Mouse (Mus musculus): ENCODE data around the gene Utp15. TPM values are rescaled to one million over a fixed set of nuclear protein-coding genes. Genes with fewer than 3 reads are reported as not detected.

Gene Utp15
- polyA plus RNA-seq, 1 experiment: 6.9 TPM

GRCm38 (mm10) chr13:98298833-98299758 lies 36.3 kb upstream of the Utp15 start:
- 51% methylated on average over 21 of the region's 21 CpGs for WGBS
- TF ChIP-seq POLR2A (IDR thresholded peaks at IDR 0.05; ENCODE audit: low read depth, low read length) (no peak), CTCF (conservative IDR thresholded peaks at IDR 0.05; ENCODE audit: insufficient read depth, insufficient read length, low read depth, low read length) (peak; percentile 77)

GRCm38 (mm10) chr13:98297883-98298482 lies 35.1 kb upstream of the Utp15 start:
- H3K36me3 ChIP-seq (ENCODE audit: control insufficient read depth, insufficient read depth, low read length): no peaks in the 10 kb centered on the region
- 0 out of 2 replicates have a peak, but pooled peaks cover 2% of the 10 kb centered on the region for H3K27me3 ChIP-seq (replicated peaks; ENCODE audit: control insufficient read depth, insufficient read depth, low read length)
- no peak for DNase-seq
- no peaks in the 10 kb centered on the region for H3K4me1 ChIP-seq (ENCODE audit: control insufficient read depth, insufficient read depth, low read length)
- WGBS: 94% methylated on average over 6 of the region's 6 CpGs
- no peak for TF ChIP-seq POLR2A (IDR thresholded peaks at IDR 0.05; ENCODE audit: low read depth, low read length)
- no peak for TF ChIP-seq CTCF (conservative IDR thresholded peaks at IDR 0.05; ENCODE audit: insufficient read depth, insufficient read length, low read depth, low read length)
- no peak overlapping the region for H3K4me3 ChIP-seq (ENCODE audit: insufficient read depth, low read depth, low read length)
- H3K27ac ChIP-seq (ENCODE audit: insufficient read depth, low read depth, low read length): no peak overlapping the region

More at GRCm38 (mm10) chr13:98298833-98299758, 36.3 kb upstream of the Utp15 start:
- Histone ChIP-seq H3K4me3 (ENCODE audit: insufficient read depth, low read depth, low read length) (no peak overlapping the region), H3K27ac (ENCODE audit: insufficient read depth, low read depth, low read length) (no peak overlapping the region), H3K36me3 (ENCODE audit: control insufficient read depth, insufficient read depth, low read length) (no peaks in the 10 kb centered on the region), H3K27me3 (replicated peaks; ENCODE audit: control insufficient read depth, insufficient read depth, low read length) (0 out of 2 replicates have a peak, but pooled peaks cover 2% of the 10 kb centered on the region), H3K4me1 (ENCODE audit: control insufficient read depth, insufficient read depth, low read length) (no peaks in the 10 kb centered on the region)
- DNase-seq: peak; percentile 64

DNA sequence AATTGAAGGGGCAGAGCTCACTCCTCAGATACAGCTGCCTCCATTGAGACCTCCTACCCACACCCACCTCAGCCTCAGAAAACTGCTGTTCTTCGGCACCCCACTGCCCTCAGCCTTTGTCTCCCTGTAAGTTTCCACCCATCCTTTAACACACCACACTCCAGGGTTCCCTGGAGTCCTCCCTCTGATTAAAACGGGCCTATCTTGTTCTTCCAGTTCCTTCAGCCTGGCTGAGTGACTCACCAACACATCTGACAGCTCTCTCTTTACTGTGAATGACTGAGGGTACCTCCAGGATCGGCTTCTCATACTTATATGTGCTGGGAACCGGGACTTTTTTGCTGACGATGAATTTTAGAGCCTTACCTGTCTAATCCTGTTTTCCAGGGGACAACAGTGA lies 33.2 kb upstream of the Utp15 start:
- no peak for DNase-seq
- TF ChIP-seq CTCF (conservative IDR thresholded peaks at IDR 0.05; ENCODE audit: insufficient read depth, insufficient read length, low read depth, low read length) (no peak), POLR2A (IDR thresholded peaks at IDR 0.05; ENCODE audit: low read depth, low read length) (no peak)
- Histone ChIP-seq H3K4me3 (ENCODE audit: insufficient read depth, low read depth, low read length) (no peak overlapping the region), H3K27ac (ENCODE audit: insufficient read depth, low read depth, low read length) (no peak overlapping the region), H3K4me1 (ENCODE audit: control insufficient read depth, insufficient read depth, low read length) (no peaks in the 10 kb centered on the region), H3K36me3 (ENCODE audit: control insufficient read depth, insufficient read depth, low read length) (no peaks in the 10 kb centered on the region), H3K27me3 (replicated peaks; ENCODE audit: control insufficient read depth, insufficient read depth, low read length) (0 out of 2 replicates have a peak, but pooled peaks cover 2% of the 10 kb centered on the region)
- 57% methylated on average over 5 of the region's 5 CpGs for WGBS

GRCm38 (mm10) chr13:98291712-98292111 lies 28.9 kb upstream of the Utp15 start:
- Histone ChIP-seq H3K27ac (ENCODE audit: insufficient read depth, low read depth, low read length) (no peak overlapping the region), H3K36me3 (ENCODE audit: control insufficient read depth, insufficient read depth, low read length) (no peaks in the 10 kb centered on the region), H3K4me1 (ENCODE audit: control insufficient read depth, insufficient read depth, low read length) (no peaks in the 10 kb centered on the region), H3K4me3 (ENCODE audit: insufficient read depth, low read depth, low read length) (no peak overlapping the region), H3K27me3 (replicated peaks; ENCODE audit: control insufficient read depth, insufficient read depth, low read length) (no peaks in the 10 kb centered on the region)
- TF ChIP-seq CTCF (conservative IDR thresholded peaks at IDR 0.05; ENCODE audit: insufficient read depth, insufficient read length, low read depth, low read length) (no peak), POLR2A (IDR thresholded peaks at IDR 0.05; ENCODE audit: low read depth, low read length) (no peak)
- DNase-seq: no peak
- WGBS: 88% methylated on average over 8 of the region's 8 CpGs

DNA sequence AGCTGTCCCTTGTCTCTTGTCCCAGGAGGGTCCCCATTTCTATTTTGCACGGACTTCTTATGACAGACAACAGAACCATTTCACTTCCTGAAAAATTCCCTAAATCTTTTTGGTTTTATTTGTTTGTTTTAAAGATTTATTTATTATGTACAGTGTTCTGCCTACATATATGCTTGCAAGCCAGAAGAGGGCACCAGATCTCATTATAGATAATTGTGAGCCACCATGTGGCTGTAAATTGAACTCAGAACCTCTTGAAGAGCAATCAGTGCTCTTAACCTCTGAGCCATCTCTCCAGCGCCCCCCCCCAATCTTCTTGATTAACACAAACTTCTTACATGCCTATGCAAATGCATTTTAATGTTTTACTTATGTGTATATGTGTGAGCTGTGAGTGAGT lies 27.9 kb upstream of the Utp15 start:
- no peak overlapping the region for H3K4me3 ChIP-seq (ENCODE audit: insufficient read depth, low read depth, low read length)
- no peaks in the 10 kb centered on the region for H3K36me3 ChIP-seq (ENCODE audit: control insufficient read depth, insufficient read depth, low read length)
- no peak overlapping the region for H3K27ac ChIP-seq (ENCODE audit: insufficient read depth, low read depth, low read length)
- no peaks in the 10 kb centered on the region for H3K4me1 ChIP-seq (ENCODE audit: control insufficient read depth, insufficient read depth, low read length)
- TF ChIP-seq CTCF (conservative IDR thresholded peaks at IDR 0.05; ENCODE audit: insufficient read depth, insufficient read length, low read depth, low read length): no peak
- WGBS: 48% methylated on average over 2 of the region's 2 CpGs
- no peaks in the 10 kb centered on the region for H3K27me3 ChIP-seq (replicated peaks; ENCODE audit: control insufficient read depth, insufficient read depth, low read length)
- DNase-seq: no peak

GRCm38 (mm10) chr13:98280990-98281650 lies 18.3 kb upstream of the Utp15 start:
- Histone ChIP-seq H3K27ac (ENCODE audit: insufficient read depth, low read depth, low read length) (no peak overlapping the region), H3K36me3 (ENCODE audit: control insufficient read depth, insufficient read depth, low read length) (no peaks in the 10 kb centered on the region), H3K4me3 (ENCODE audit: insufficient read depth, low read depth, low read length) (no peak overlapping the region), H3K4me1 (ENCODE audit: control insufficient read depth, insufficient read depth, low read length) (no peaks in the 10 kb centered on the region), H3K27me3 (replicated peaks; ENCODE audit: control insufficient read depth, insufficient read depth, low read length) (no peaks in the 10 kb centered on the region)
- TF ChIP-seq CTCF (conservative IDR thresholded peaks at IDR 0.05; ENCODE audit: insufficient read depth, insufficient read length, low read depth, low read length): no peak
- TF ChIP-seq POLR2A (IDR thresholded peaks at IDR 0.05; ENCODE audit: low read depth, low read length): no peak
- no peak for DNase-seq
- WGBS: 78% methylated on average over 12 of the region's 12 CpGs

DNA sequence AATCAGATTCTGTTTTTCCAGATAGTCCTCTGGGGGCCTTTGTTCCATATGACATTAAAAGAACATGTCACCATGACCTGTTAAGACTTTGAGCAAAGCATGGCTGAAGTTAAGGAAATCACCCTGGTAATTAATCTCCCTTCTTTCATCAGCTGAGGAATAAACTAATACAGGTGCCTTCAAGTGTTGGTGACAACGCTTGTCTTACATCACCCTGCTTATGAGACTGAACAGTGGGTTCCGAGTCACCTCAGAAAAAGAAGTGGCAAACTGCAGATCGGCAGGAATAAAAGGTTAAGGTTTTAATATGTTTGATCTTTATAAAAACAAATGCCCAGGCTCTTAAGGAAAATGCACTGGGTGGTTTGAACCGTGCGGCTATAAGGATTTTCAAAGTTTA lies 16.8 kb upstream of the Utp15 start, which contains the start of gene Gm21976:
TSS of gene Gm21976 (plus strand) at position 202 of the 400 bp plus-strand sequence.
- Histone ChIP-seq H3K27ac (ENCODE audit: insufficient read depth, low read depth, low read length) (no peak within 1 kb of the TSS), H3K36me3 (ENCODE audit: control insufficient read depth, insufficient read depth, low read length) (no peaks in the 10 kb centered on the region), H3K27me3 (replicated peaks; ENCODE audit: control insufficient read depth, insufficient read depth, low read length) (no peaks in the 10 kb centered on the region), H3K4me3 (ENCODE audit: insufficient read depth, low read depth, low read length) (no peak within 1 kb of the TSS), H3K4me1 (ENCODE audit: control insufficient read depth, insufficient read depth, low read length) (no peaks in the 10 kb centered on the region)
- no peak for DNase-seq
- WGBS: 88% methylated on average over 5 of the region's 5 CpGs
- TF ChIP-seq CTCF (conservative IDR thresholded peaks at IDR 0.05; ENCODE audit: insufficient read depth, insufficient read length, low read depth, low read length): no peak
- no peak for TF ChIP-seq POLR2A (IDR thresholded peaks at IDR 0.05; ENCODE audit: low read depth, low read length)
